Mouse (Mus musculus) stomach, adult 2 months (tissue): ENCODE data around the gene Pfkfb2. TPM values are rescaled to one million over a fixed set of nuclear protein-coding genes. Genes with fewer than 3 reads are reported as not detected.

Experiments
- polyA plus RNA-seq: library from polyadenylated mRNA; depleted of rRNA; stranded (reverse); fragments of >200 nt; gene quantifications from 2 replicates; pipeline ENCODE4 v1.2.3, GENCODE M21; 2012; rRNA removed

Gene Pfkfb2
- polyA plus RNA-seq = 1.6 and 2.4 TPM in 2 replicates

GRCm38 (mm10) chr1:130729153-130729552, at the start of gene Pfkfb2:
Gene Pfkfb2, minus strand, starts transcription at chr1:130729253.

GRCm38 (mm10) chr1:130731741-130732337, 2.8 kb upstream of the Pfkfb2 start, which contains the start of gene AA986860:
Gene AA986860, plus strand, starts transcription at chr1:130731976.

GRCm38 (mm10) chr1:130717291-130717871, 11.7 kb downstream of the Pfkfb2 start, which contains the start of gene Yod1:
Gene Yod1, plus strand, starts transcription at chr1:130717327.

GRCm38 (mm10) chr1:130715561-130716217, 13.4 kb downstream of the Pfkfb2 start, which contains the start of gene Gm29427:
Gene Gm29427, minus strand, starts transcription at chr1:130715799.

GRCm38 (mm10) chr1:130661454-130661853, 67.6 kb downstream of the Pfkfb2 start, which contains the start of gene C4bp:
Gene C4bp, minus strand, starts transcription at chr1:130661632.

Other genes with a start within 250 kb of the Pfkfb2 start
- not detected in 2 replicates for gene Zp3r, start 99.6 kb downstream of the Pfkfb2 start, polyA plus RNA-seq
- 0.22 and 0.46 TPM in 2 replicates for gene C4bp, start 67.6 kb downstream of the Pfkfb2 start, polyA plus RNA-seq
- gene Gm29427, start 13.5 kb downstream of the Pfkfb2 start, polyA plus RNA-seq = not detected in 2 replicates
- 0.54 and 0.55 TPM in 2 replicates for gene Yod1, start 11.9 kb downstream of the Pfkfb2 start, polyA plus RNA-seq
- gene AA986860, start 2.7 kb upstream of the Pfkfb2 start, polyA plus RNA-seq = 10.8 and 14.0 TPM in 2 replicates
- 0.06 and 0.19 TPM in 2 replicates for gene Fcamr, start 71.6 kb upstream of the Pfkfb2 start, polyA plus RNA-seq
- 4.1 and 8.9 TPM in 2 replicates for gene Pigr, start 97.4 kb upstream of the Pfkfb2 start, polyA plus RNA-seq
- gene Fcmr, start 136.4 kb upstream of the Pfkfb2 start, polyA plus RNA-seq = 0.22 and 0.56 TPM in 2 replicates
- gene Il24, start 158.2 kb upstream of the Pfkfb2 start, polyA plus RNA-seq = not detected in 2 replicates
- gene Il20, start 182.2 kb upstream of the Pfkfb2 start, polyA plus RNA-seq = not detected in 2 replicates
- gene Il19, start 210.9 kb upstream of the Pfkfb2 start, polyA plus RNA-seq = not detected in 2 replicates